Mouse (Mus musculus): ENCODE results near the gene Tubd1. TPM values are rescaled to one million over a fixed set of nuclear protein-coding genes. Genes with fewer than 3 reads are reported as not detected.
"Not testable (repeated sequence)": the region's sequence is repeated elsewhere in the genome, so short reads cannot be mapped to it uniquely, and the experiment has no call there.

Tubd1 gene
- 1 to 10 TPM; 4.6 to 4.8 TPM for total RNA-seq (2021)

GRCm38 (mm10) chr11:86544639-86545299 is at the start of gene Tubd1, which contains the start of gene Rps6kb1:
TSS of gene Tubd1 (plus strand) at chr11:86544991.
TSS of gene Rps6kb1 (minus strand) at chr11:86544805.
- intact Hi-C loops (cut with DNase I) = no loop called here
- DNase-seq (ENCODE audit: low spot score) = peak; percentile 99

DNA sequence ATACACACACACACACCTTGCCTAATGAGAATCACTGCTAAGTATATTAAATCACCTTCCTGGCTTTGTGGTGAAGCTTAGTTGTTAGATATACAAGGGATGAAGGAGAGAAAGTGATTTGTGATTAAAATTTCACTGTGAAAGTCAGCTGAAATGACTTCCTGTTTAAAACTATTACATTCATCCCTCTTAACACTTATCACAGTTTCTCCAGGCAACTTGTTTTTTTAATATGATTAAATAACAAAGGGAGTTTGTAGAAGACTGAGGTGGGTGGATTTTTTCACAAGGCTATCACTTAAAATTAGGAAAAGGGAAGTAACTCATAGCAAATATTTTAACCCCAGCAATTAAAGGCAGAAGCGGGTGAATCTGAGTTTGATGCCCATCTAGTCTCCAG is 47.4 kb upstream of the Tubd1 start:
- no peak for DNase-seq (ENCODE audit: low spot score)
- intact Hi-C loops (cut with DNase I) = no loop called here

- intact Hi-C loops (cut with DNase I) = no loop called here
- DNase-seq (ENCODE audit: low spot score) = no peak
These were observed 46.9 kb upstream of the Tubd1 start for GRCm38 (mm10) chr11:86497908-86498307.

DNA sequence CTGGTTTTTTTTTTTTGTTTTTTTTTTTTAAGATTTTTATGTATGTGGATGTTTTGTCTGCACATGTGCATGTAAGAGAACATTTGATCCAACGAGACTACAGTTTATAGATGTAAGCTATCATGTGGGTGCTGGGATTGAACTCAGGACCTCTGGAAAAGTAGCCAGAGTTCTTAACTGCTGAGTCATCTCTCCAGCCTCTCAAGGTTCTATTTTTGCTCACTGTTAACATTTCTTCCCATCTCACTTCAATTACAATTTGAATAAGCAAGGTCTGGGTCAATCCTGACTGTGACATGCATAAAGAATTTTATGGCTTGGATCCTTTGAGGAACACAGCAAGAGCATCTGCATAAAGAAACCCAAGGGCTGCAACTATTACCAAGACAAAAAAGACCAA is 44.0 kb upstream of the Tubd1 start:
- intact Hi-C loops (cut with DNase I) = no loop called here
- no peak for DNase-seq (ENCODE audit: low spot score)

DNA sequence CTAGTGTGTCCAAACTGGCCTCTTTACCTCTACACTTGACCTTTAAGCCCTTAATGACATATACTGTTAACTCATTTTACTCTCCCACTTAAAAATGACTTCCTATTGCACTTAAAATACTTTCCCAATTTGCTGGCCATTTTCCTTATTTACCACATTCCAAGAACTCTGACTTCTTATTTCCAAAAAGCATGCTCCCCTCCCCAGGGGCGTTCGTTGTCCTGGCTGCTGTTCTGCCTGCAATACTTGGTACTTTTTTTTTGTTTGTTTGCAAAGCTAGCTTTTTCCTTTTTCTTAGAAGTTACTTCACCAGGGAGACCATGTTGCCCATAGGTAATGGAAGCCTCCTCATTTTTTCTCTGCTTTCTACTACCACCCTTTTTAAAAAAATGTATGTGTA is 41.7 kb upstream of the Tubd1 start:
- no peak for DNase-seq (ENCODE audit: low spot score)
- intact Hi-C loops (cut with DNase I) = no loop called here

DNA sequence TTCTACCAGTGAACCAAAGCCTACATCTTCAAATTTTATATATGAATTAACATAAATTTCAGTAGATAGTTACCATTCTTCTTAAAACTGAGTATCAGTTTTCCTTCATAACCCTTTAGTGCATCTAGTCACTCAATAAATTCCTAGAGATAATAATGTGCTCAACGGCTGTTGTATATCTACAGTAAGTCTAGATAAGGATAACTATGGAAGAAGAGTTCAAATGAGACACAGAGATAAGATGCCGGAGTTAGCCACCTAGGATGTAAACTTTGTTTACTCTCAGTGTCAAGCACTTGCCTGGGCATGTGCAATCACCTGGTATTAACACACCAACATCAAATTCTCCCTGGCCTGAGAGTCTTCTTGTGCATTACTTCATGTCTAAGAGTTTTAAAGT is 37.5 kb upstream of the Tubd1 start:
- intact Hi-C loops (cut with DNase I) = no loop called here
- no peak for DNase-seq (ENCODE audit: low spot score)

GRCm38 (mm10) chr11:86507991-86508390 is 36.8 kb upstream of the Tubd1 start:
- intact Hi-C loops (cut with DNase I) = no loop called here
- DNase-seq (ENCODE audit: low spot score) = no peak

DNA sequence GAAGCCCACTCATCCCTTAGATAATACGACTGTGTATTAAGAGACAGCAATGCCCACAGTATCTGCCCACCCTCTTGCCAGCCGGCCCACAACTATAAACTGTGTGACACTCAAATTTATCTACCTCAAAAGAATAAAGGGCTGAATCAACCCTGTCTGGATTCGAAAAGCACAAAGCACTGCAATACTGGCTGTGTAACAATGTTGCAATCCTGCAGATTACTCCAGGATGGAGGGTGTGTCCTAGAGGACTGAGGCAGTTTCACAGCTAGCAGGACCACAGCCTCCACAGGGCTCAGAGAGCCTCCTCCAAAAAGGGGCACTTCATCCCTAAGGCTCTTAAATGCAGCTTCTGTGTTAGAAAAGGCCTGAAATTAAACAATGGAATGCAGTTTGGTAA is 28.2 kb upstream of the Tubd1 start:
- intact Hi-C loops (cut with DNase I) = no loop called here

GRCm38 (mm10) chr11:86517229-86517628 is 27.6 kb upstream of the Tubd1 start:
- intact Hi-C loops (cut with DNase I) = no loop called here
- no peak for DNase-seq (ENCODE audit: low spot score)

More for the DNA sequence above, 28.2 kb upstream of the Tubd1 start:
- DNase-seq (ENCODE audit: low spot score) = no peak

GRCm38 (mm10) chr11:86519751-86520150 is 25.0 kb upstream of the Tubd1 start:
- intact Hi-C loops (cut with DNase I) = no loop called here
- DNase-seq (ENCODE audit: low spot score) = no peak

- intact Hi-C loops (cut with DNase I) = no loop called here
- DNase-seq (ENCODE audit: low spot score) = no peak
These were observed 17.3 kb upstream of the Tubd1 start for GRCm38 (mm10) chr11:86527528-86527927.

GRCm38 (mm10) chr11:86532834-86533233 is 12.0 kb upstream of the Tubd1 start:
- DNase-seq (ENCODE audit: low spot score) = no peak
- intact Hi-C loops (cut with DNase I) = no loop called here

DNA sequence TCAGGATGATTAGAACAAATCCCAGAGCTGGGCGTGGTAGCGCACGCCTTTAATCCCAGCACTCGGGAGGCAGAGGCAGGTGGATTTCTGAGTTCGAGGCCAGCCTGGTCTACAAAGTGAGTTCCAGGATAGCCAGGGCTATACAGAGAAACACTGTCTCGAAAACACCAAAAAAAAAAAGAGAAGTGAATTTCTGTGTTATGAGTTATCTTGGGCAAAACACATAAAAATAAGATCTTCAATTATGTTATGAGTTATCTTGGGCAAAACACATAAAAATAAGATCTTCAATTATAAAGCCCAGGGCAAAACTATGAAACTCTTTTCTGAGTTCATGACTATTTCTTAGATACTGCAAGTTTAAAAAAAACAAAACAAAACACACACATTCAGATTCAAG is 11.5 kb upstream of the Tubd1 start:
- DNase-seq (ENCODE audit: low spot score); intact Hi-C loops (cut with DNase I): not testable (repeated sequence)

DNA sequence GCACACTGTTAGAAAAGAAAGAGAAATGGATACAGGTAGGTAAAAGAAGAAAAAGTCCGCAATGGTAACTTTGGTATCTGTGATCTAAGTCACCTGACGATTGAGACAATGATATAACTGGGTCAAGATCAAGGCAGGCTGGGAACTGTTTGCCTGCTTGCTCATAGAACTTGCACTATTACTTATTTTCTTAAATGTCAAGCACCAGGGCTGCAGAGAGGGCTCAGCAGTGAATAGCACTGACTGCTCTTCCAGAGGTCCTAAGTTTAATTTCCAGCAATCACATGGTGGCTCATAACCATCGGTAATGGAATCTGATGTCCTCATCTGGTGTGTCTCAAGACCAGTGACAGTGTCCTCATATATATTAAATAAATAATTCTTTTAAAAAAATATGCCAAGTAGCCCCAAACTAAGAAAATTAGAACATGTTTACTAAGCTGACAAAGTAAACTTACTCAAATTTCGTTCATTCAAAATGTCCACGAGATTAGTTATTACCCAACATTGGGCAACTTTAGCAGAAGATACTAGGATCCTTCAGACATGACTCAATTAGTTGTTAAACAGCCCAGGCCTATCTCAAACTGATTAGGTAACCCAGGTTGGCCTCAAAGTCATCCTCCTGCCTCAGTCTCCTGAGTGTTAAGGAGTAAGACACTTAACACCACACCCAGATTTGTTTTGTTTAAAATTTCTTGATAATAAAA is 10.4 kb upstream of the Tubd1 start:
- intact Hi-C loops (cut with DNase I) = no loop called here
- no peak for DNase-seq (ENCODE audit: low spot score)

DNA sequence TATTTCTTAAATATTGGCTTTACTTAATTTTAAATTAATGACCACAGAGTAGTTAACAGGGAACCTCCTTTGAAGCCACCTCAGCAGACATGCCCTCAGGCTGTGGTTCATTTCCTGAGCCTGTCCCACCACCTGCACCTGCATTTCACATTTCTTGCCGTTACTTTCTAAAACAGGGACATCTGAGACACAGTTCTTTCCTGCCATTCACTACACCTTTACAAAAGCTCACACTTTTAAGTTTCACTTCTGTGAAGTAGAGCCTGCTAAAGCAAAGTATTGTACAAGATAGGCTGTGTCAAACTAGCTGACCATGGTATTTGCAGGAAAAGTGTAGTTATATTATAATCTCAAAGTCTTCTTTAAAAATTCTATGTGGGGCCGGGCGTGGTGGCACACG is 6.0 kb upstream of the Tubd1 start:
- no peak for DNase-seq (ENCODE audit: low spot score)
- intact Hi-C loops (cut with DNase I) = no loop called here

- intact Hi-C loops (cut with DNase I) = no loop called here
- no peak for DNase-seq (ENCODE audit: low spot score)
These were observed 4.9 kb upstream of the Tubd1 start for GRCm38 (mm10) chr11:86539716-86540475.

- intact Hi-C loops (cut with DNase I) = no loop called here
- no peak for DNase-seq (ENCODE audit: low spot score)
These were observed 4.3 kb upstream of the Tubd1 start for GRCm38 (mm10) chr11:86540476-86540845.

GRCm38 (mm10) chr11:86542851-86543250 is 1.9 kb upstream of the Tubd1 start:
- intact Hi-C loops (cut with DNase I) = no loop called here
- DNase-seq (ENCODE audit: low spot score) = no peak

GRCm38 (mm10) chr11:86543960-86544638 is 692 bp upstream of the Tubd1 start:
- DNase-seq (ENCODE audit: low spot score) = no peak
- intact Hi-C loops (cut with DNase I) = no loop called here

- no peak for DNase-seq (ENCODE audit: low spot score)
- intact Hi-C loops (cut with DNase I) = no loop called here
These were observed 765 bp downstream of the Tubd1 start for GRCm38 (mm10) chr11:86545556-86545955.
